Mouse (Mus musculus): ENCODE data around the gene Padi3.

Padi3 gene

GRCm38 (mm10) chr4:140815996-140816917, 5.8 kb upstream of the Padi3 start:
- DNase-seq: peak in 1 of 2 experiments; percentile 17

DNA sequence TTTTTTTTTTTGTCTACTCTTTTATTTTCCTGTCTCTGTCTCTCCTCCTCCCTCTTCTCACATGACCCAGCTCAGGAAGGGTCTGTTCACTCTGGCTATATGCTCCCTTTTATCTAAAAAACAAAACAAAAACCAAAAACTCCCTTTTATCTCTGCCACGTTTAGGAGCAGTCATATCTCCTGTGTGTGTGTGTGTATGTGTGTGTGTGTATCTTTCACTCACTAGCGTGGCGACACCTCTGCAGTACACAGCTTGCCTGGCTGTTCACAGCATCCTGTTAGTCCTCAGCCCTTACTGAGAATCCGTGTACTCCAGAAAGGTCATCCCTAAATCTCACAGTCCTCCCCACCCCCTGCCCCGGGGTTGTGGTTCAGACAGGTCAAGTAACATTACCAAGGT, 5.0 kb upstream of the Padi3 start:
- no peak for DNase-seq

GRCm38 (mm10) chr4:140814241-140815225, 4.1 kb upstream of the Padi3 start:
- DNase-seq: peak; percentile 62 to 65

DNA sequence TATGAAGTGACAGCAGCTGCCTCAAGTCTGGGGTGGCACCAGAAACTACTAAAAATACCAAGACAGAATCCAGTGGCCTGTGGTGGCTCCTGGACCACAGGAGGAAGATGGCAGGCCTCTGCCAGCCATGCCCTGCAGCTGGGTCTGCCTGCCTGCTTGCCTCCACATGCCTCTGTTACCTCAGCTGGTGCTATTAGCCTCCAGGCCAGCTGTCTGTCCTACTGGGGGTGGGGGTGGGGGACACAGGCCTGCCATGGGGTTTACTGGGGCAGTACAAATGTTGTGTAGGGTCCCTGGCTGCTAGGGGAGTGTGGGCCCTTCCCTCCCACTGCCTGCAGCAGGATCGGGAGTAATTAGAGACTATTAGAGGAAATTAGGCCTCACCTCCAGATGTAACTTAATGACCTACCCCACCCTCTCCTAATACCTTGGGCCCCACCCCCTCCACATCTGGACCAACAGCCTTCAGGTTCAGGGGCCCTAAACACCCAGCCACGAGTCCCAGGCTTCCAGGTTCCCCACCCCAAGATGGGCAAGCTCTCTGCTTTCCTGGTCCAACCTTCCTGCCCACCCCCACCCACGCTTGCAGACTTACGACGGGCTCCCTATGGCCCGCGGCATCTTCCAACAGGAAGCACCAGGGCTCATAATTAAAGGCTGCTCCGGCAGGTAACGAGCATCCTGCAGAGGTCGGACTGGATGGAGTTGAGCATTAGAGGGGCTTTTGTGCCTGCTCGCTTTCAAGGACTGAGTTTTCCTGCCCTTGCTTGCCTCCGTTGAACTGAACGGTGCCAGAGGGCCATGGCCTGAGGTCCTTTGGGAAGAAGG, 3.1 kb upstream of the Padi3 start:
- no peak for DNase-seq

GRCm38 (mm10) chr4:140812609-140813008, 2.2 kb upstream of the Padi3 start:
- no peak for DNase-seq

DNA sequence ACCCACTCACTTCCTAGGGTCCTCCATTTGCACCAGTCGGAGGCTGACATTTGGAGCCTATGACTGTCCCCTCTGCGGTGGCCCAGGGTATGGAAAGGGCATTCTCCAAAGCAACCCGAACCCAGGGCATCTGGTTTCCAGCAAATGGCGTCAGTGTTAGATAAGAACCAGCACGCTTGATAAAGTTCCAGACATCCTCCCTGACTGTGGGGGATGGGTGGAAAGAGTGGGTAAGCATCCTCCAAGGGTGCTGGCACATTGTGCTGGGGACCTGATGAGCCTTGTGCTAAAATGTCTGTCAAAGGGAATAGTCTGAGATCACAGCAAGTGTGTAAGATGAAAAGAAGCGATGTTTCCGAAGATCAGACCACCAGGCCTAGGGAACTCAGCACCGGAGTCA, 1.7 kb upstream of the Padi3 start:
- no peak for DNase-seq

DNA sequence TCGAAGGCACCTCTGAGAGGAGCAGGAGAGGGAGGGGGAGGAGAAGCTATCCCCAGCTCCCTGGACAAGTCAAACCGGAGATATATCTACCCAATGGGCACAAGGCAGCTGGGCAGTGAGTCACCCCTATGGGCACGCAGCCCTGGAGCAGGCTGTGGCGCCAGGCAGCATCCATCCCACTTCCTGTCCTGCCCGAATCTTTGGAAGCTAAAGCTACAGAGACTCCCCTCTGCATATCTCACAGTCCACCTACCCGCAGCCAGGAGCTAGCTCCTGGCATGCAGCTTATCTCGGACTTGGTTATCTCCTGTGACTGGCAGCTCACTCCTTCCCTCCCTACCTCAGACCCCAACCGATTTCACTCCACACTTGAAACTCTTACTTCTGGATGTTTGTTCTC, 1.3 kb downstream of the Padi3 start:
- DNase-seq: no peak

DNA sequence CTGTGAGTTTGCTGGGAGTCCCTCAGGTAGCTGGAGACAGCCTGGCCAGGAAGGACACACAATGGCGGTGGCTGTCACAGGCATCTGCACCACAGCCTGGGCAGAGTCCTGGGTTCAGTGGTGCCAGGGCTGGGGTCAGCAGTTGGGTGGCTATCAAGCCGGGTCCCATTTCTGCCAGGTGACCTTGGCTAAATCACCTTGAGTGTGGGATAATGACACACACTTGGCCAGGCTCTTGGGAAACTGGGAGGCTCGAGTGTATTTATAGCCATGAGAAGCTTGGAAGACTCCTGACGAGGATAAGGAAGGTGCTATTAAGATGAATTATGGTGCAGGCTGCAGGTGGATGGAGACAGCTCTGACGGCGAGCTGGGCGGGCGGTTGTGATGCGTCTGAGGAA, 5.8 kb downstream of the Padi3 start:
- no peak for DNase-seq

DNA sequence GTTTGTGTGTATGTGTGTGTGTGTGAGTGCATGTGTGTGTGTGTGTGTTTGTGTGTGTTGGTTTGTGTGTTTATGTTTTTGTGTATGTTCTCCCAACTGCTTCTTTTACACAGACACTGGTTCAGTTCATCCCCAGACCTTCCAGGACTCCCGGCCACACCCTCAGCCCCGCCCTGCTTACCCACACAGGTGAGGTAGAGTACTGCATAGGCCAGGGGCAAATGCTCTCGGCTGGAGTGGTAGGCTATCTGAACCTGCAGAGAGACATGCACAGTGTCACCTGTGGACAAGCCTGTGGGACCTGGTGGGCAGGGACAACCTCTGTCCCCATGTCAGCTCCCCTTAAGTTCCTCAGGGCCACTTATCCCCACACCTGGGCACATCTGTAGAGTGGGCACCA, 9.1 kb downstream of the Padi3 start:
- DNase-seq: no peak

- no peak for DNase-seq
Observed at GRCm38 (mm10) chr4:140796786-140797185, 13.7 kb downstream of the Padi3 start.

GRCm38 (mm10) chr4:140794678-140795077, 15.8 kb downstream of the Padi3 start:
- no peak for DNase-seq

DNA sequence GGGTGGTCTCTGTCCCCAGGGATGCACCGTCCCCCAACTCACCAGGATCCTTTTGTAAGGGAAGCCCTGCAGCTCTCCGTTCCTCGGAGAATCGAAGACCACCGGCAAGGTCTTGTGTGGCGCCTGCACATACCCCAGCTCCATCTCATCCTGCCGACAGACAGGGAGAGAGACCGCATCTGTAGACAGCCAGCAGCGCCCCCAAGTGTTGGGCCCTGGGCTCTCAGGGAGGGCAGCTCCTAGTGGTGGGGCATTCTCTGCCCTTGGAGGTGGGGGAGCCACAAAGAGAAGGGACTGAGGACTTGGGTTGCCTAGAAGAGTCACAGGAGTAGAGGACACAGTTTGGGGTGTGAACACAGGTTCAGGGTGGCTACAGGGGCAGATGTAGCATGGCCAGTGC, 16.7 kb downstream of the Padi3 start:
- DNase-seq: no peak

DNA sequence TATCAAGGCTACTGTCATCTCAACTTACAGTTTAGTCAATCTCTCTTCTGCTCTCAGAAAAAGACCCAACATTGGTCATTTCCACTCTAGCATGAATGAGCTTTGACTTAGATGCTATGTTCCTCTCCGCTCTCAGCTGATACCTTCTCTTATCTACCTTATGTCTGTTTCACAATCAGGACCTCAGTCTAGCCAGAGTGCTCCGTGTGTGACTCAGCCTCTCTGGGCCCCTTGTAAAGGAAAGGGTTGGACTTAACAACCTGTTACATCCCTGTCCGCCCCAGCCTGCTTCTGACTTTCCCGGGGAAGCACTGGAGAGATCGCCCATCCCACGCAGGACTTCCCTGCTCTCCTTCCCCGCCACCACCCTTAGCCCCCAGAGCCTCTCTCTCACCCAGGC, 17.9 kb downstream of the Padi3 start:
- DNase-seq: no peak

DNA sequence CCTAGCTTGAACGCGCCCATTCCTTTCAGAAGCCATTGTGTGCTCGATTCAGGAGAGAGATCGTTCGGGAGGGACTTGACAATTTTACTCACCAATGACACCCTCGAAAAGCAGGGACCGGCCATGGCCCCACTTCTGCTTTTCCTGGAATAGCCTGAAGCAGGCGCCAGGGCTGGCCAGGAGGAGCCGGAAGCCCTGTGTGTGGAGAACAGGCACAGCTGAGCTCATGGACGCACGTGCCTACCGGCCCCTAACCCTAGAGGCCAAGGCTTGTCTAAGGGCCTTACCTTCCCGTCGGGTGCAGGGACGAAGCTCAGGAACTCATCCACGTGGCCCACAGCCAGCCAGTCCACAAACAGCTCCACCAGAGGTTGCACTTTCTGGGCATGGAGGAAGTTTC, 19.4 kb downstream of the Padi3 start:
- no peak for DNase-seq

GRCm38 (mm10) chr4:140789983-140790382, 20.5 kb downstream of the Padi3 start:
- DNase-seq: no peak

- peak; percentile 84 to 86 for DNase-seq
Observed at GRCm38 (mm10) chr4:140788983-140789382, 21.5 kb downstream of the Padi3 start.

GRCm38 (mm10) chr4:140788264-140788663, 22.2 kb downstream of the Padi3 start:
- DNase-seq: no peak

GRCm38 (mm10) chr4:140787414-140787813, 23.0 kb downstream of the Padi3 start:
- DNase-seq: no peak

DNA sequence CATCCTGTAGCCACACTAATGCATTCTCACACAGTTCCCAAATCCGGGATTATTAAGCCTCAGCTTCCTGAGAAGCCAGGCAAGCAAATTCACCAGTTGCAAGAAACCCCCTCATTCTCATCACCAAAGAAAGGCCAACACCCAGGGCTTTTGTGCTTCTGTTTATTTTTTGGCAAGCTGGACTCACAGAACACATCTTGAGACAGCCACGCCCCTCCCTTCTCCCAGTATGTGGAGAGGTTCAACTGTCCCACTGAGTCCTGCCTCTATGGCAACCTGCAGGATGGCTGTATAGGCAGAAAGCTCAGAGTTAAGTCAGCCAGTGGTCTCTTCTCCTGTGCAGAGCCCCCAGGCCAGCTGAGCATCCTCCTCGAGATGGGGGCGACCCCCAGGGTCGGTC, 25.2 kb downstream of the Padi3 start:
- no peak for DNase-seq

GRCm38 (mm10) chr4:140784292-140784945, 26.0 kb downstream of the Padi3 start:
- DNase-seq: no peak

DNA sequence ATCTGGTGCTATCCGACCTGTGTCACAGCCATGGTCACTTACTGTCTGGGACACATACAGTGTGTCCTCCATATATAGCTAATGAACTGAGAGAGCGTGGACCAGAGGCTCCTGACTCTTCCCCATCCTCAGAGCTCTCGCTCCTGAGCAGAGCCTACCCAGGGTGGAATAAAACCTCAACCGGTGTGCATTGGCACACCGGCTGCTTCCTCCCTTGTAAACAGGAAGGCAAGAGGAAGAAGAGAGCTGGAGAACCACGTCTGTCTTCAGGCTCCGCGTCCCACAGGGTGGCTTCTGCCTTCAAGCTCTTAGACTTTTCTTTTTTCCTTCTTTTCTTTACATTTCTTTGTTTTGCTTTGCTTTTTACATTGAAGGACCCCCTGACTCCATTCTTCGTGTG, 27.6 kb downstream of the Padi3 start:
- DNase-seq: no peak

DNA sequence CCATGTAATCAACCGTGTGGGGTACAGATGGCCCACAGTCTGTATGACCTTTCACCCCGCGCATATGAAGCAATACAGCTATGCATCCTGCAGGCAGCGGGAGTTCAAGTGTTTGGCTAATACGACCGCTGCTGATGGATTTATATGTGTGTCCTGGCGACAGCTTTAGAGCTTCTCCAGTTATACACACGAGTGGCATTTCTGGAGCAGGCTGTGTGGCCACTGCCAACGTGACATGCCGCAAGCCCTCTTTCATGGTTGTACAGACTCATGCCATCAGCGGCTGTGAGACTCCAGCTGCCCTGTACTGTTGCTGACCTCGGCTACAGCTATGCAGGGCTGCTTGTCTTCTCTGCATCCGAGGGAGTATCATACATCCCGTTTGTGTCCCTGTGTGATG, 29.9 kb downstream of the Padi3 start:
- no peak for DNase-seq
